Mouse (Mus musculus): ENCODE measurements around the gene Tril.

- TF ChIP-seq CTCF (IDR thresholded peaks at IDR 0.05; ENCODE audit: low read depth) (no peak), EP300 (IDR thresholded peaks at IDR 0.05; ENCODE audit: low read depth) (no peak)
These were observed 37.2 kb upstream of the Tril start for GRCm38 (mm10) chr6:53857822-53858221.
